Mouse (Mus musculus): ENCODE data around the gene Ncapd2. TPM values are rescaled to one million over a fixed set of nuclear protein-coding genes. Genes with fewer than 3 reads are reported as not detected.

Gene Ncapd2
- 7.5 and 9.2 TPM in 2 replicates for polyA plus RNA-seq (2012; ENCODE audit: insufficient read depth, insufficient read length, missing spikeins)

DNA sequence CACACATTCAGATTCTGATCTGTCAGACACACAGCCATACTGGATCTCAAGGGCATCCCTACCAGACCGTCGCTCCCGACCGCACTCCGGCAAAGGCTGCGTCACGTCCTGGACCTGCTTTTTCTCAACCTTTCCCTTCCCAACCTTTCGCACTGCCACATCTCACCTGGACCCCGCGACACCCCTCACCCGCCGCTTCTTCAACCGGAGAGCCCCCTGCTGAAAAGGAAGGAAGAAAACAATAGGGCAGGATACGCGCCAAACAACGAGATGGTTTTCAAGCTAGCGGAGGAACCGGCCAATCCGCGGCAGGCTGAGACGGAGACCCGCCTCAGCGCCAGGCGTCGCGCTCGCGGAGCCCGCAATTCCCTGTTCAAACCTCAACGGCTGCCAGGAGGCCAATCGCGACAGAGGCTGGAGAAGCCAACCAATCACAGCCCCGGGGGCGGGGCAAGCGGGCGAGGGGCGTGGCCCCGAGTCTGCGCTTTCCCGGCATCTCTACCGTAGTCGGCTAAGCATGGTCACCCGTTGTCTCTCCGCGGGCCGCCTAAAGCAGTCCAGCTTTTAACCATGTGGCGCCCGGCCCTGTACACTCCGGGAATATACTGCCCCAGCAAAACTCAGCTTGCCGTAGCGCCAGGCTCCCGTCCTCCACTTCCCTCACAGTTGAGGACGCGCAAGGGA lies at the start of gene Ncapd2, which contains the start of gene Mrpl51:
Gene Ncapd2, minus strand, starts transcription at position 370 of the 684 bp plus-strand sequence.
Gene Mrpl51, plus strand, starts transcription at position 470 of the 684 bp plus-strand sequence.
- 0 out of 2 replicates have a peak, but pooled peaks cover 1% of the 10 kb centered on the region for H3K4me1 ChIP-seq (ENCODE audit: control insufficient read depth, insufficient read depth, insufficient read length, low read length)
- H3K27ac ChIP-seq (replicated peaks; ENCODE audit: low read depth, low read length): peak within 1 kb of the TSS; percentile 94
- peak within 1 kb of the TSS; percentile 83 for H3K4me3 ChIP-seq (ENCODE audit: insufficient read depth, low read depth, low read length)

DNA sequence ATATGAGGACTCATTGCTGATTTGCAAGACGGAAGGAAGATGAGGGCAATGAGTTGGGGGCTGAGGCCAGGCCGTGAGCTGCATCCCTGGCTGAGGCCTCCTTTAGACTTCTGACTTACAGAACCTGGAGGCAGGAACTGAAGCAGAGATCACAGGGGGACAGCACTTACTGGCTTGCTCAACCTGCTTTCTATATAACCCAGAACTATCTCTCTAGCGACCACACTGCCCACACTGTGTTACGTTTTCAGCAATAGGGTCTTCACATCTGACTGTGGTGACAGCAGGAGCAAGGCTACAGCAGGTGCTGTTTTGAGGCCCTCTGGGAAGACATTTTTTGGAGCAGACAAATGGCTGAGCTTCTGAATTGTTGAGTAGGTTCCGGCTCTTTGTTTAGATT lies 49.1 kb upstream of the Ncapd2 start:
- no peaks in the 10 kb centered on the region for H3K4me1 ChIP-seq (ENCODE audit: control insufficient read depth, insufficient read depth, insufficient read length, low read length)
- H3K27ac ChIP-seq (replicated peaks; ENCODE audit: low read depth, low read length): no peak overlapping the region
- no peak overlapping the region for H3K4me3 ChIP-seq (ENCODE audit: insufficient read depth, low read depth, low read length)

DNA sequence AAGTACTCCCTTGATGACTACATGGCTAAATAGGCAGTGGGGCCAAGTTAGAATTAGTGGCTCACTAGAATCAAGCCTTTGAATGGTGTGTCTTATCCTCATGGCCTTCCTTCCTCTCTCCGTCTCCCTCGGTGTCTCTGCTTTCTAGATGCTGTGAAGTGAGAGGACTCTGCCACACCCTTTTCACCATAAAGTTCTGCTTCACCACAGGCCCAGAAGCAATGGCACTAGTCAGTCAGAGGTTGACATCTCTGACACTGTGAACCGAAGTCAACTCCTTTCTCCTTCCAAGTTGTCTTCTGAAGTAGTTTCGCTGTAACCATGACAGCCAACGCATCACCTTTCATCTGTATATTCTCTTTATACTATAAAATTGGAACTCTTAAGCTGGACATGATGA lies 48.0 kb upstream of the Ncapd2 start:
- Histone ChIP-seq H3K4me1 (ENCODE audit: control insufficient read depth, insufficient read depth, insufficient read length, low read length) (no peaks in the 10 kb centered on the region), H3K4me3 (ENCODE audit: insufficient read depth, low read depth, low read length) (no peak overlapping the region), H3K27ac (replicated peaks; ENCODE audit: low read depth, low read length) (no peak overlapping the region)

DNA sequence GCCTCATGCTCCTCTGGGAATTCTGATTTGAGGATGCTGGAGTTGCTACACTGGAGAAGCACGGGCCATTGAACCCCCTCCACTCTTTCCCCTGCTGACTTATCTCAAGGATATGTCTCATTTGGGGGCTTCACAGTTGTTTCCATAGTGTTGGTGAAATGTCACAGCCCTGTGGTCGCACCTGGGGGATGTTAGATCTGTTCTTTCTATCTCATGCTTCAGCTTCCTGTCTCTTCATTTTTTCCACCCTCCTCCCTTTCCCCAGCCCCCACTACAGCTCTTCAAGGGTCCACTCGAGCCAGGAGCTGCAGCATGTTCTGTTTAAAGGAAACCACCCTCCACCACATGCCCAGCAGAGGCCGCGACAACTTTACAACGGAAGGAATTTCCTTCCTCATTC lies 46.9 kb upstream of the Ncapd2 start:
- Histone ChIP-seq H3K4me3 (ENCODE audit: insufficient read depth, low read depth, low read length) (no peak overlapping the region), H3K4me1 (ENCODE audit: control insufficient read depth, insufficient read depth, insufficient read length, low read length) (peaks cover 11% of the 10 kb centered on the region), H3K27ac (replicated peaks; ENCODE audit: low read depth, low read length) (no peak overlapping the region)

DNA sequence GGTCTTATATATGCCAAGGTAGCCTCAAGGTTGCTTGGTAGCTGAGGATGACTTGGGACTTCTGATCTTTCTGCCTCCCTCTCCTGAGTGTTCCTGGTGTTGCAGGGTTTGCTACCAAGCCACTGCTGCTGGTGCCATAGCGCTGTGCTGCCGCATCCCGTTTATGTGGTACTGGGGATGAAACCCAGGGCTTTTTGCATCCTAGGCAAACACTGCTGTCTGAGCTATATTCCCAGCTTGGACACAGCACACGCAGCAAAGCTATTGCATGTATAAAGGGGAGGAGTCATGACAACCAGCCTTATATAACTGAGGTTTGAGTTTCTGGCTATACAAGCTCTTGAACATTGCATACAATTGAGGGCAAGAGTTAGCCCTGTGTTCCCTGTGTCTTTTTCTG lies 45.9 kb upstream of the Ncapd2 start:
- Histone ChIP-seq H3K27ac (replicated peaks; ENCODE audit: low read depth, low read length) (no peak overlapping the region), H3K4me1 (ENCODE audit: control insufficient read depth, insufficient read depth, insufficient read length, low read length) (peaks cover 16% of the 10 kb centered on the region), H3K4me3 (ENCODE audit: insufficient read depth, low read depth, low read length) (no peak overlapping the region)

GRCm38 (mm10) chr6:125236782-125237181 lies 45.3 kb upstream of the Ncapd2 start, which contains the start of gene Cd27:
Gene Cd27, minus strand, starts transcription at chr6:125237010.
- H3K27ac ChIP-seq (replicated peaks; ENCODE audit: low read depth, low read length): no peak within 1 kb of the TSS
- peaks cover 16% of the 10 kb centered on the region for H3K4me1 ChIP-seq (ENCODE audit: control insufficient read depth, insufficient read depth, insufficient read length, low read length)
- no peak within 1 kb of the TSS for H3K4me3 ChIP-seq (ENCODE audit: insufficient read depth, low read depth, low read length)

DNA sequence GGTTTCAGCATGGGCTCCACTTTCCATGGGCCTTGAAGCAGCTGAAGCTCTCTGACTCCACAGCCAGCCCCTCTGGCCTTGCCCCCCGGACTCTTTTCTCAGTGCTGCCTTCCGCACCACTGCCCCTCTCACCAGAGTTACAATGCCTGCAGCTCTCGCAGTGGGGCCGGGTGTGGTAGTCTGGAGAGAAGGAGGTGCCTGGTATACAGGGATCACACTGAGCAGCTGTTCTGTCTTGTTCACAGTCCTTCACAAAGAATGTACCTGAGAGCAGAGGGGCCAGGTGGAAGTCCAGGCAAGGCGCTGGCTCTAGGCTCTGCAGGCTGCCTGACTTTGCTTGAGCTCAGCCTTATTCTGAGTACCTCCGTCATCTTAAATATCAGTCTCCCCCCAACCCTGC lies 44.8 kb upstream of the Ncapd2 start:
- Histone ChIP-seq H3K27ac (replicated peaks; ENCODE audit: low read depth, low read length) (no peak overlapping the region), H3K4me1 (ENCODE audit: control insufficient read depth, insufficient read depth, insufficient read length, low read length) (peaks cover 16% of the 10 kb centered on the region), H3K4me3 (ENCODE audit: insufficient read depth, low read depth, low read length) (no peak overlapping the region)

DNA sequence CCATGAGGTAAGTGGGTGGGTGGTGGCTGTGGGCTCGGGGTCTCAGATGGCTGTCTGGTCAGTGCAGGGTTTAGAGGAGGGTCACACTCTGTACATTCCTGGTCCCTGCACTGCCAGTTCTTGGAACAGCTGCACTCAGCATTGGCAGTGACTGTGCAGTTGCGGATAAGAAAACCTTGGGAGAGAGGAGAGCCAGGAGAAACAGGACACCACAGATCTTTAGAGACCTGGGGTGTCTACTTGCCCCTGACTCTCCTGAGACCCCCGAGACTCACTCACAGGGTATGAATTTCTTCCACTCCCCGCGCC lies 43.0 kb upstream of the Ncapd2 start:
- peaks cover 16% of the 10 kb centered on the region for H3K4me1 ChIP-seq (ENCODE audit: control insufficient read depth, insufficient read depth, insufficient read length, low read length)
- no peak overlapping the region for H3K4me3 ChIP-seq (ENCODE audit: insufficient read depth, low read depth, low read length)
- peak overlapping the region; percentile 42 for H3K27ac ChIP-seq (replicated peaks; ENCODE audit: low read depth, low read length)

GRCm38 (mm10) chr6:125233816-125234519 lies 42.5 kb upstream of the Ncapd2 start:
- H3K4me1 ChIP-seq (ENCODE audit: control insufficient read depth, insufficient read depth, insufficient read length, low read length): peaks cover 16% of the 10 kb centered on the region
- H3K27ac ChIP-seq (replicated peaks; ENCODE audit: low read depth, low read length): peak overlapping the region; percentile 42
- no peak overlapping the region for H3K4me3 ChIP-seq (ENCODE audit: insufficient read depth, low read depth, low read length)

- H3K4me1 ChIP-seq (ENCODE audit: control insufficient read depth, insufficient read depth, insufficient read length, low read length): peaks cover 16% of the 10 kb centered on the region
- H3K27ac ChIP-seq (replicated peaks; ENCODE audit: low read depth, low read length): peak overlapping the region; percentile 90
- peak overlapping the region; percentile 91; the same call in 1 of the 2 replicates for H3K4me3 ChIP-seq (ENCODE audit: insufficient read depth, low read depth, low read length)
Measured at GRCm38 (mm10) chr6:125232516-125232915, 41.0 kb upstream of the Ncapd2 start.

GRCm38 (mm10) chr6:125232045-125232437 lies 40.5 kb upstream of the Ncapd2 start:
- H3K4me1 ChIP-seq (ENCODE audit: control insufficient read depth, insufficient read depth, insufficient read length, low read length): peaks cover 16% of the 10 kb centered on the region
- H3K27ac ChIP-seq (replicated peaks; ENCODE audit: low read depth, low read length): peak overlapping the region; percentile 90
- H3K4me3 ChIP-seq (ENCODE audit: insufficient read depth, low read depth, low read length): peak overlapping the region; percentile 91

GRCm38 (mm10) chr6:125231117-125232044 lies 39.9 kb upstream of the Ncapd2 start, which contains the start of gene Tapbpl:
Gene Tapbpl, minus strand, starts transcription at chr6:125231860.
- Histone ChIP-seq H3K4me1 (ENCODE audit: control insufficient read depth, insufficient read depth, insufficient read length, low read length) (peaks cover 16% of the 10 kb centered on the region), H3K27ac (replicated peaks; ENCODE audit: low read depth, low read length) (peak within 1 kb of the TSS; percentile 90), H3K4me3 (ENCODE audit: insufficient read depth, low read depth, low read length) (peak within 1 kb of the TSS; percentile 91)

- Histone ChIP-seq H3K27ac (replicated peaks; ENCODE audit: low read depth, low read length) (peak overlapping the region; percentile 18), H3K4me3 (ENCODE audit: insufficient read depth, low read depth, low read length) (peak overlapping the region; percentile 28), H3K4me1 (ENCODE audit: control insufficient read depth, insufficient read depth, insufficient read length, low read length) (peaks cover 16% of the 10 kb centered on the region)
Measured at GRCm38 (mm10) chr6:125230571-125230970, 39.1 kb upstream of the Ncapd2 start.

DNA sequence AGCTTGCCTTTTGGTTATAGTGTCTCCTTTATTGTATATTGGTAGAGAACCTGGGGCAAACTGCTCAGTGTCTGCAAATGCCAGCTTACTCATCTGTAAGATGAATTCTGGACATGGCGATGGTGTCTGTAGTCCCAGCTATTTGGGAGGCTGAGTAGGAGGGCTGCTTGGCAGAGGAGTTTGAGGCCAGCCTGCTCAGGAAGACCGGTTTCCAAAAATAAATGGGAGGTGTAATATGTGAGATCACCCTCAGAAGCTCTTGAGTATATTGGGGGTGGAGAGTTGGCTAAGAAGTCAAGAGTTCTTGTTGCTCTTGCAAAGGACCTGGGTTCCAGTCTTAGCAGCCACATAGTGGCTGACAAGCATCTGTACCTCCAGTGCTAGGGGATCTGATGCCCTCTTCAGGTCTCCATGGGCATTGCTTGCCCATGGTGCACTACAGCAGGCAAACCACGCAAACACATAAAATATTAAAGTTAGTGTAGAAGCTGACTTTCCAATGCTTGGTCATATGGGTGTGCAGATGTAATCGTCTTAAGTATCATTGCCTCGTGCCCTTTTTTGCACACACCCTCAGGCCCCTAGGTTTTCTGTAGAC lies 34.1 kb upstream of the Ncapd2 start:
- Histone ChIP-seq H3K4me1 (ENCODE audit: control insufficient read depth, insufficient read depth, insufficient read length, low read length) (no peaks in the 10 kb centered on the region; the same call in 1 of the 2 replicates), H3K27ac (replicated peaks; ENCODE audit: low read depth, low read length) (no peak overlapping the region), H3K4me3 (ENCODE audit: insufficient read depth, low read depth, low read length) (no peak overlapping the region)

Data from brown adipose tissue, adult 24 weeks (tissue).